Mouse (Mus musculus): ENCODE data around the gene Msh2.

- TF ChIP-seq CTCF (IDR thresholded peaks at IDR 0.05; ENCODE audit: low read depth) (no peak), EP300 (optimal IDR thresholded peaks at IDR 0.05) (no peak)
These were observed 94.8 kb downstream of the Msh2 start for GRCm38 (mm10) chr17:87766888-87767287.

All from stomach, postnatal 0 days (tissue).